Mouse (Mus musculus): ENCODE measurements around the gene Pparg. TPM values are rescaled to one million over a fixed set of nuclear protein-coding genes. Genes with fewer than 3 reads are reported as not detected.

Pparg gene
- 0.30 TPM in 1 of 2 replicates, not detected in the other for total RNA-seq (2014; fragmentation: Nextera tagmentation)
- 0.98 and 3.4 TPM in 2 replicates for total RNA-seq (2017)

GRCm38 (mm10) chr6:115360776-115361605, at the start of gene Pparg:
Gene Pparg, plus strand, starts transcription at chr6:115360951.
- ATAC-seq (replicated peaks; ENCODE audit: poor library complexity, severe bottlenecking): peak; percentile 93

- ATAC-seq (replicated peaks; ENCODE audit: poor library complexity, severe bottlenecking): no peak
Observed at GRCm38 (mm10) chr6:115312780-115313179, 48.0 kb upstream of the Pparg start.

- ATAC-seq (replicated peaks; ENCODE audit: poor library complexity, severe bottlenecking): no peak
Observed at GRCm38 (mm10) chr6:115313235-115313738, 47.5 kb upstream of the Pparg start.

- ATAC-seq (replicated peaks; ENCODE audit: poor library complexity, severe bottlenecking): no peak
Observed at GRCm38 (mm10) chr6:115313910-115314309, 46.8 kb upstream of the Pparg start.

GRCm38 (mm10) chr6:115315770-115316169, 45.0 kb upstream of the Pparg start:
- ATAC-seq (replicated peaks; ENCODE audit: poor library complexity, severe bottlenecking): peak; percentile 86

- no peak for ATAC-seq (replicated peaks; ENCODE audit: poor library complexity, severe bottlenecking)
Observed at GRCm38 (mm10) chr6:115316811-115317221, 43.9 kb upstream of the Pparg start.

GRCm38 (mm10) chr6:115318811-115319210, 41.9 kb upstream of the Pparg start:
- ATAC-seq (replicated peaks; ENCODE audit: poor library complexity, severe bottlenecking): no peak

GRCm38 (mm10) chr6:115319686-115320085, 41.1 kb upstream of the Pparg start:
- ATAC-seq (replicated peaks; ENCODE audit: poor library complexity, severe bottlenecking): no peak

GRCm38 (mm10) chr6:115320927-115321714, 39.6 kb upstream of the Pparg start:
- ATAC-seq (replicated peaks; ENCODE audit: poor library complexity, severe bottlenecking): peak; percentile 94

- ATAC-seq (replicated peaks; ENCODE audit: poor library complexity, severe bottlenecking): peak; percentile 50
Observed at GRCm38 (mm10) chr6:115321883-115322351, 38.8 kb upstream of the Pparg start.

- no peak for ATAC-seq (replicated peaks; ENCODE audit: poor library complexity, severe bottlenecking)
Observed at GRCm38 (mm10) chr6:115322956-115323355, 37.8 kb upstream of the Pparg start.

GRCm38 (mm10) chr6:115330964-115331363, 29.8 kb upstream of the Pparg start:
- peak; percentile 96 for ATAC-seq (replicated peaks; ENCODE audit: poor library complexity, severe bottlenecking)

GRCm38 (mm10) chr6:115333099-115333694, 27.6 kb upstream of the Pparg start:
- ATAC-seq (replicated peaks; ENCODE audit: poor library complexity, severe bottlenecking): no peak

- ATAC-seq (replicated peaks; ENCODE audit: poor library complexity, severe bottlenecking): no peak
Observed at GRCm38 (mm10) chr6:115335536-115335935, 25.2 kb upstream of the Pparg start.

GRCm38 (mm10) chr6:115340084-115340483, 20.7 kb upstream of the Pparg start:
- ATAC-seq (replicated peaks; ENCODE audit: poor library complexity, severe bottlenecking): no peak

GRCm38 (mm10) chr6:115343096-115343495, 17.7 kb upstream of the Pparg start:
- no peak for ATAC-seq (replicated peaks; ENCODE audit: poor library complexity, severe bottlenecking)

- 0 out of 2 replicates have a peak, but pooled peaks have one; percentile 50 for ATAC-seq (replicated peaks; ENCODE audit: poor library complexity, severe bottlenecking)
Observed at GRCm38 (mm10) chr6:115343570-115343969, 17.2 kb upstream of the Pparg start.

- no peak for ATAC-seq (replicated peaks; ENCODE audit: poor library complexity, severe bottlenecking)
Observed at GRCm38 (mm10) chr6:115344101-115344500, 16.6 kb upstream of the Pparg start.

- ATAC-seq (replicated peaks; ENCODE audit: poor library complexity, severe bottlenecking): no peak
Observed at GRCm38 (mm10) chr6:115344513-115344912, 16.2 kb upstream of the Pparg start.

GRCm38 (mm10) chr6:115345013-115345412, 15.7 kb upstream of the Pparg start:
- ATAC-seq (replicated peaks; ENCODE audit: poor library complexity, severe bottlenecking): no peak

Data from granulocyte monocyte progenitor cell, adult 5-6 weeks (primary cell).